Mouse (Mus musculus) embryonic facial prominence, embryonic 13.5 days (tissue): ENCODE measurements around the gene Arhgef28. TPM values are rescaled to one million over a fixed set of nuclear protein-coding genes. Genes with fewer than 3 reads are reported as not detected.

ENCODE experiments used
- ATAC-seq: fragments of 200-750 bp; cut with Nextera tagmentation; 2 replicates; pipeline ENCODE4 v1.8.0; 2017; ENCODE audit warnings: low read depth; ENCODE audit not compliant: insufficient number of reproducible peaks, insufficient read depth, low FRiP score, low TSS enrichment
- H3K27ac ChIP-seq: fragments of 300-500 bp; sonication (generic); 2 replicates; pipeline ENCODE4 v1.5.1; 2015; ENCODE audit warnings: moderate library complexity, mild to moderate bottlenecking, inconsistent platforms
- H3K27me3 ChIP-seq: fragments of 300-500 bp; sonication (generic); 2 replicates; pipeline ENCODE4 v1.6.1; 2015; ENCODE audit warnings: mild to moderate bottlenecking, inconsistent platforms
- H3K36me3 ChIP-seq: fragments of 300-500 bp; sonication (generic); 2 replicates; pipeline ENCODE4 v1.6.1; 2015; ENCODE audit warnings: mild to moderate bottlenecking, inconsistent platforms
- H3K4me1 ChIP-seq: fragments of 300-500 bp; sonication (generic); 2 replicates; pipeline ENCODE4 v1.6.1; 2015; ENCODE audit warnings: inconsistent platforms
- H3K4me2 ChIP-seq: fragments of 300-500 bp; sonication (generic); 2 replicates; pipeline ENCODE4 v1.6.1; 2015; ENCODE audit warnings: moderate library complexity, mild to moderate bottlenecking, inconsistent platforms
- H3K4me3 ChIP-seq: fragments of 300-500 bp; sonication (generic); 2 replicates; pipeline ENCODE4 v1.5.1; 2015; ENCODE audit warnings: mild to moderate bottlenecking, inconsistent platforms
- H3K9ac ChIP-seq: fragments of 300-500 bp; sonication (generic); 2 replicates; pipeline ENCODE4 v1.6.1; 2015; ENCODE audit warnings: mild to moderate bottlenecking, inconsistent platforms
- H3K9me3 ChIP-seq: fragments of 300-500 bp; sonication (generic); 2 replicates; pipeline ENCODE4 v1.6.1; 2016; ENCODE audit warnings: inconsistent platforms
- WGBS: fragments of 180-500 bp; shearing (Covaris S2); methylation state at CpG from one replicate; pipeline ENCODE4 v1.1.7; 2015; ENCODE audit warnings: mixed read lengths; 5-methylcytosine and 5-hydroxymethylcytosine counted together
- polyA plus RNA-seq: library from polyadenylated mRNA; unstranded; fragments of >200 nt; fragmentation: Nextera tagmentation; extraction: Ambion mirVana; gene quantifications from 2 replicates; pipeline ENCODE4 v1.2.1, GENCODE M21; 2015

Gene Arhgef28
- polyA plus RNA-seq, 1 experiment from 2014 or later = 12.9 TPM

GRCm38 (mm10) chr13:98146573-98147160 is 59.6 kb downstream of the Arhgef28 start:
- no peak overlapping the region for H3K27ac ChIP-seq
- ATAC-seq = no peak
- 0 out of 2 replicates have a peak, but pooled peaks cover 4% of the 10 kb centered on the region for H3K4me1 ChIP-seq
- H3K9ac ChIP-seq = no peak overlapping the region
- H3K9me3 ChIP-seq = no peaks in the 10 kb centered on the region
- H3K36me3 ChIP-seq = no peaks in the 10 kb centered on the region
- 54% methylated on average over 8 of the region's 8 CpGs for WGBS
- no peaks in the 10 kb centered on the region for H3K27me3 ChIP-seq
- H3K4me3 ChIP-seq = no peak overlapping the region
- H3K4me2 ChIP-seq = no peak overlapping the region

DNA sequence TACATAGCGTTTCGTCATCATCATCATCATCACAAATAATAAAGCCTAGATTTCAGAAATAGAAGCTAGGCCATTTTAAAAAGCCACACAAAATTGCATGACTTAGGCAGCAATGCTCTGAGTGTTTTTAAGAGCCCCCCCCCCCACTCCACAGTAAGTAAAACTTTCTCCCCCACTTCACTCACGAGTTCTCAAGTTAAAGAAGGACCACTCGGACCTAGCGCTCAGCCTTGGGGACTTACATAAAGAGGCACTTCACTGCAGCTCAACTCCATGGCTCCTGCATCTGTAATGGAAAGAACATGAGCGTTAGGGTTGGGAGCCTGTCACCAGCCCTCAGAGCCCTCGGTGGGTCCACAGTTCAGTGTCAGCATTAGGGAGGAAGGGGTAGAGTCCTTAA is 60.9 kb downstream of the Arhgef28 start:
- no peak overlapping the region for H3K9ac ChIP-seq
- no peak overlapping the region for H3K4me2 ChIP-seq
- H3K9me3 ChIP-seq = no peaks in the 10 kb centered on the region
- no peak overlapping the region for H3K27ac ChIP-seq
- H3K36me3 ChIP-seq = no peaks in the 10 kb centered on the region
- WGBS = 82% methylated on average over 7 of the region's 7 CpGs
- no peaks in the 10 kb centered on the region for H3K27me3 ChIP-seq
- H3K4me1 ChIP-seq = 0 out of 2 replicates have a peak, but pooled peaks cover 4% of the 10 kb centered on the region
- no peak overlapping the region for H3K4me3 ChIP-seq
- ATAC-seq = no peak

GRCm38 (mm10) chr13:98143000-98143399 is 63.2 kb downstream of the Arhgef28 start:
- Histone ChIP-seq H3K4me1 (0 out of 2 replicates have a peak, but pooled peaks cover 4% of the 10 kb centered on the region), H3K27me3 (no peaks in the 10 kb centered on the region), H3K27ac (no peak overlapping the region), H3K9ac (no peak overlapping the region), H3K36me3 (no peaks in the 10 kb centered on the region), H3K4me2 (no peak overlapping the region), H3K9me3 (no peaks in the 10 kb centered on the region), H3K4me3 (no peak overlapping the region)
- WGBS = 91% methylated on average over 10 of the region's 10 CpGs
- no peak for ATAC-seq

DNA sequence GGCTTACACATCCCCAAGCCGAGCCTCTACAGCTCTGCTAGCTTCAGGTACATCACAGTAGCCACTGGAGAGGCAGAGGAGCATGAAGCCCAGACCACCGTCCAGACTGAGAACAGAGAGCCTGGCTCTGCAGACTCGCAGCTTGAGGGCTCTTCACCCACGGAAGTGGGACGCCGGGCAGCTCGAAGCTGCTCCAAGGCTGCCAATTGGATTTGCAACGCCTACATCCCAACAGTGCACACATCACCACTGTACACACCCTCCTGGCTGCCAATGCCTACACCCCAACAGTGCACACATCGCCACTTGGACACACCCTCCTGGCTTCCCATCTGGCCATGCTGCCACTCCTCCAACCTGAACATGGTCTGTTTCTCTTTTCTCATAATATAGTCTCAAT is 65.6 kb downstream of the Arhgef28 start:
- no peak overlapping the region for H3K9ac ChIP-seq
- no peaks in the 10 kb centered on the region for H3K9me3 ChIP-seq
- H3K27ac ChIP-seq = no peak overlapping the region
- peaks cover 15% of the 10 kb centered on the region for H3K4me1 ChIP-seq
- 68% methylated on average over 9 of the region's 9 CpGs for WGBS
- no peaks in the 10 kb centered on the region for H3K27me3 ChIP-seq
- no peak for ATAC-seq
- no peak overlapping the region for H3K4me3 ChIP-seq
- no peaks in the 10 kb centered on the region for H3K36me3 ChIP-seq
- H3K4me2 ChIP-seq = no peak overlapping the region

DNA sequence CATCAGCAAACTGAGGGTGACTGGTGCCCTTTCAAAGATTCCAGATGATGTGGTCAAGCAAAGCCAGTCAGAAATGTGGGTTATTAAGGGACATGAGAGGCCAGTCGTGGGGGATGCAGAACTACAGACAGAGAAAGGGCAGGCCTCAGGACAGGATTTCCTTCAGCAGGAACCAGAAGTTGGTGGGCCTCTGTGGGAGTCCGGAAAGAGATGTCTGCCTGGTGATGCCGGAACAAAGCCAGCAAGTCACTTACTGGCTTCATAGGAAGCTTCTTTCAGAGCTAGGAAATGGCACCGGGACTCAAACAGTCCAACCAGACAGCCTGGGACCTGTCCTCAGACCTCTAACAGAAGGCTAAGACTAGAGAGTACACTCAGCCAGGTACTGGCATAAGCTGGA is 67.5 kb downstream of the Arhgef28 start:
- H3K27me3 ChIP-seq = no peaks in the 10 kb centered on the region
- no peak overlapping the region for H3K4me2 ChIP-seq
- ATAC-seq = no peak
- H3K4me1 ChIP-seq = peaks cover 18% of the 10 kb centered on the region
- no peak overlapping the region for H3K27ac ChIP-seq
- 58% methylated on average over 4 of the region's 4 CpGs for WGBS
- H3K9ac ChIP-seq = no peak overlapping the region
- no peak overlapping the region for H3K4me3 ChIP-seq
- H3K36me3 ChIP-seq = no peaks in the 10 kb centered on the region
- H3K9me3 ChIP-seq = no peaks in the 10 kb centered on the region

DNA sequence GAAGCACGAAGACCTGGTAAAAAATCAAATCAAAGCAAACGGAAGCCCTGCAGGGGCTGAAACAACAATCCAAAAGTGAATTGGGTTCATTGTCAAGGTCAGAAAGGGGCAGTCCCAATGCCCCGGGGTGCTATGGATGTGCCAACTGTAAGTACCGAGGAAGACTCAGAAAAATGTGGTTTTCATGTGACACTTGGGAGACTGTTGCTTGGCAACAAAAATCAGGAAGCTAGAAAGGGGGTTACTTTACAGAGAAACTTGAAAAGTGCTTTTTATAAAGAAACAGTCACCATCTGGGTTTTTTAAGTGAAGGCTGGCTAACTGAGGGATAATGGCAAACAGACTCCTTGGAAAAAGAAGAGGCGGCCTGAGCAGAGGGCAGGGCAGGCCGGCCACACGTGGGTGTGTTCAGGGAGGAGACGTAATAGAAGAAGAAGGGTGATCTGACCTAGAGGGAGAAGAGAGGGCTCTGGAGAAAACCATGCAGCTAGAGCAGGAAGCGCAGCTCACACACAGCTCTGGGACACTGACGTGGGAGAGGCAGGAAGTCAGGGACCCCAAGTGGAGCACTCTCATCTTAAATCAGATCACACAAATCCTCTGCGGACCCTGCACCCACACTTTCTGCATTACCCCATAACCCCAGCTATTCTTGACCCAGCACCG is 70.2 kb downstream of the Arhgef28 start:
- 18% methylated on average over 12 of the region's 12 CpGs for WGBS

DNA sequence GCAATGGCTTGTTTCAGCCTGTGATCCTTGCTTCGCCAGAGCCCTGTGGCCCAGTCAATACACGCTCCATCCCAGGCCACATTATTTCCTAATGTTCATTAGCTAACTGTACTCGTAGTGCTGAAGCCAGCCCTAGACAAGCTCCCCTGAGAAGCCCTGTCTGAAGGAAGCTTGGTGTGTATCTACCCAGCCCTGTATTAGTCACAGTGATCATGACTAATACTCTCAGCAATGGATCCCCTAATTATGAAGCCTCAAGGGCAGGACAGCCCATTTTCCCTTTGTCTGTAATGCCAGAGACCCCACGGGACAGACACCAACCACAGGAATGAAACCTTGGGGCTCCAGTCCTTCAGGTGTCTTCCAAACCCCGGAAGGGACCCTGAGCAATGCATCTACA is 73.3 kb downstream of the Arhgef28 start:
- 56% methylated on average over 5 of the region's 5 CpGs for WGBS
- no peaks in the 10 kb centered on the region for H3K27me3 ChIP-seq
- no peak overlapping the region for H3K27ac ChIP-seq
- H3K4me1 ChIP-seq = peaks cover 24% of the 10 kb centered on the region
- H3K36me3 ChIP-seq = no peaks in the 10 kb centered on the region
- no peak overlapping the region for H3K4me3 ChIP-seq
- H3K9ac ChIP-seq = no peak overlapping the region
- ATAC-seq = no peak
- H3K4me2 ChIP-seq = no peak overlapping the region
- no peaks in the 10 kb centered on the region for H3K9me3 ChIP-seq

More for the DNA sequence above, 70.2 kb downstream of the Arhgef28 start:
- Histone ChIP-seq H3K27me3 (no peaks in the 10 kb centered on the region), H3K9ac (no peak overlapping the region), H3K4me1 (peaks cover 24% of the 10 kb centered on the region), H3K4me3 (no peak overlapping the region), H3K9me3 (no peaks in the 10 kb centered on the region), H3K36me3 (no peaks in the 10 kb centered on the region), H3K27ac (peak overlapping the region; percentile 39; the same call in 1 of the 2 replicates), H3K4me2 (peak overlapping the region; percentile 31)
- ATAC-seq = no peak

- Histone ChIP-seq H3K36me3 (no peaks in the 10 kb centered on the region), H3K9me3 (no peaks in the 10 kb centered on the region), H3K9ac (no peak overlapping the region), H3K27me3 (no peaks in the 10 kb centered on the region), H3K27ac (no peak overlapping the region), H3K4me2 (no peak overlapping the region), H3K4me1 (peaks cover 24% of the 10 kb centered on the region), H3K4me3 (no peak overlapping the region)
- no peak for ATAC-seq
- WGBS = 68% methylated on average over 6 of the region's 6 CpGs
Observed at GRCm38 (mm10) chr13:98132264-98132663, 74.0 kb downstream of the Arhgef28 start.

DNA sequence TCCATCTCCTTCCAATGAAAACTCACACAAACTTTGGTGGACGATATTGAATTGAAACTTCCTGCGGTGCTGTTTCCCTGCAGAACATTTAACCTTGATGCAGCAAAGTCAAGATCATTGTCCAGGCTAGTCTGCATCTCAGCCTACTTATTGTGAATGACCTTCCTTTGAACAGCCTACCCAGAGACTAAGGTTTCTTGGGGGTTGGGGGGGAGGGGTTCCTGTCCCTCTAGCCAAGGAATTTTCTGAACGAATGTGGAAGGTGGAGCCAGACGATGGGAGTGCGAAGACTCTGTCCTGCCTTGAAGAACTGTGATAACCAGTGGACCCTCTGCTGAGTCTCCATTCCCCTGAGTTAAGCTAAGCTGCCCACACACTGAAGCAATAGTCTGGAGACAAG is 80.6 kb downstream of the Arhgef28 start:
- 71% methylated on average over 5 of the region's 5 CpGs for WGBS
- no peaks in the 10 kb centered on the region for H3K9me3 ChIP-seq
- no peaks in the 10 kb centered on the region for H3K27me3 ChIP-seq
- H3K4me2 ChIP-seq = no peak overlapping the region
- H3K9ac ChIP-seq = no peak overlapping the region
- peaks cover 22% of the 10 kb centered on the region for H3K4me1 ChIP-seq
- no peak for ATAC-seq
- H3K4me3 ChIP-seq = no peak overlapping the region
- no peaks in the 10 kb centered on the region for H3K36me3 ChIP-seq
- H3K27ac ChIP-seq = no peak overlapping the region

GRCm38 (mm10) chr13:98124113-98124745 is 82.0 kb downstream of the Arhgef28 start:
- H3K27ac ChIP-seq = no peak overlapping the region
- peaks cover 22% of the 10 kb centered on the region for H3K4me1 ChIP-seq
- no peak overlapping the region for H3K4me3 ChIP-seq
- WGBS = 55% methylated on average over 14 of the region's 14 CpGs
- no peak for ATAC-seq
- 0 out of 2 replicates have a peak overlapping the region, but pooled peaks have one; percentile 9 for H3K4me2 ChIP-seq
- no peaks in the 10 kb centered on the region for H3K36me3 ChIP-seq
- no peaks in the 10 kb centered on the region for H3K9me3 ChIP-seq
- H3K9ac ChIP-seq = no peak overlapping the region
- no peaks in the 10 kb centered on the region for H3K27me3 ChIP-seq

- no peak for ATAC-seq
- H3K4me2 ChIP-seq = no peak overlapping the region
- no peak overlapping the region for H3K27ac ChIP-seq
- no peaks in the 10 kb centered on the region for H3K9me3 ChIP-seq
- no peaks in the 10 kb centered on the region for H3K36me3 ChIP-seq
- 61% methylated on average over 4 of the region's 4 CpGs for WGBS
- H3K27me3 ChIP-seq = no peaks in the 10 kb centered on the region
- H3K4me1 ChIP-seq = peaks cover 25% of the 10 kb centered on the region
- no peak overlapping the region for H3K4me3 ChIP-seq
- H3K9ac ChIP-seq = no peak overlapping the region
Observed at GRCm38 (mm10) chr13:98122766-98123165, 83.5 kb downstream of the Arhgef28 start.

- Histone ChIP-seq H3K4me2 (no peak overlapping the region), H3K36me3 (no peaks in the 10 kb centered on the region), H3K4me3 (no peak overlapping the region), H3K27me3 (no peaks in the 10 kb centered on the region), H3K9me3 (no peaks in the 10 kb centered on the region), H3K4me1 (peaks cover 30% of the 10 kb centered on the region), H3K27ac (no peak overlapping the region), H3K9ac (no peak overlapping the region)
- ATAC-seq = no peak
- 68% methylated on average over 5 of the region's 5 CpGs for WGBS
Observed at GRCm38 (mm10) chr13:98121993-98122392, 84.2 kb downstream of the Arhgef28 start.
